Mouse (Mus musculus) MEL (cell line): ENCODE results near the gene Utf1. TPM values are rescaled to one million over a fixed set of nuclear protein-coding genes. Genes with fewer than 3 reads are reported as not detected.

Source experiments
- DNase-seq: peaks from one replicate; pipeline ENCODE4 v3.0.0; 2011; ENCODE audit warnings: low read depth, low spot score
- H3K27ac ChIP-seq: 2 replicates; pipeline ENCODE4 v1.5.1; 2012; ENCODE audit warnings: low read depth, mild to moderate bottlenecking, control low read depth, low read length, moderate library complexity; ENCODE audit not compliant: control insufficient read depth
- H3K27me3 ChIP-seq, 2 experiments: fragments of 150-350 bp in 1 of 2; sonication (generic) in 1 of 2; 2 replicates each; pipeline ENCODE4 v1.6.1; 2012; ENCODE audit warnings: low read length in 2 of 2, mild to moderate bottlenecking in 2 of 2, improper control_type of control experiment in 1 of 2, moderate library complexity in 1 of 2; ENCODE audit not compliant: insufficient read depth in 2 of 2, control insufficient read depth in 1 of 2
- H3K36me3 ChIP-seq, 2 experiments: 2 replicates each; pipeline ENCODE4 v1.6.1; 2012 to 2014; ENCODE audit warnings: low read length in 2 of 2, improper control_type of control experiment in 1 of 2, inconsistent platforms in 1 of 2, mild to moderate bottlenecking in 1 of 2; ENCODE audit not compliant: insufficient read depth in 2 of 2, control insufficient read depth in 1 of 2
- H3K4me1 ChIP-seq, 2 experiments: fragments of 150-350 bp in 1 of 2; sonication (generic) in 1 of 2; 2 replicates each; pipeline ENCODE4 v1.6.1; 2012; ENCODE audit warnings: low read length in 2 of 2, improper control_type of control experiment in 1 of 2, mild to moderate bottlenecking in 1 of 2; ENCODE audit not compliant: insufficient read depth in 2 of 2, control insufficient read depth in 1 of 2
- H3K4me3 ChIP-seq, 2 experiments: fragments of 150-350 bp in 1 of 2; sonication (generic) in 1 of 2; 2 replicates each; pipeline ENCODE4 v1.5.1; 2012; ENCODE audit warnings: low read depth in 2 of 2, low read length in 2 of 2, mild to moderate bottlenecking in 2 of 2, moderate library complexity in 2 of 2, control low read depth in 1 of 2, improper control_type of control experiment in 1 of 2; ENCODE audit not compliant: control insufficient read depth in 1 of 2, insufficient read depth in 1 of 2
- H3K79me2 ChIP-seq: 2 replicates; pipeline ENCODE4 v1.6.1; 2012; ENCODE audit warnings: mild to moderate bottlenecking, low read length, moderate library complexity; ENCODE audit not compliant: control insufficient read depth, poor library complexity, insufficient read depth
- H3K9ac ChIP-seq: 2 replicates; pipeline ENCODE4 v1.6.1; 2012; ENCODE audit warnings: low read depth, mild to moderate bottlenecking, control low read depth, low read length, moderate library complexity; ENCODE audit not compliant: control insufficient read depth, poor library complexity, severe bottlenecking
- H3K9me3 ChIP-seq: fragments of 150-350 bp; sonication (generic); replicated peaks from 2 replicates; pipeline ENCODE4 v1.6.1; 2012; ENCODE audit warnings: mild to moderate bottlenecking, low read length, improper control_type of control experiment, moderate library complexity; ENCODE audit not compliant: insufficient read depth
- BHLHE40 ChIP-seq: IDR thresholded peaks from 2 replicates; pipeline ENCODE4 v1.6.1; 2012; ENCODE audit warnings: low read depth, mild to moderate bottlenecking, inconsistent platforms, low read length, improper control_type of control experiment, borderline replicate concordance
- CHD2 ChIP-seq: IDR thresholded peaks from 2 replicates; pipeline ENCODE4 v1.6.1; 2011; ENCODE audit warnings: low read length, improper control_type of control experiment
- CTCF ChIP-seq, 3 experiments: IDR thresholded peaks in 2 of 3; conservative IDR thresholded peaks in 1 of 3; 2 replicates each; pipeline ENCODE4 v1.5.1; 2011 to 2012; ENCODE audit warnings: low read length in 3 of 3, low read depth in 2 of 3, mild to moderate bottlenecking in 2 of 3, improper control_type of control experiment in 1 of 3, inconsistent platforms in 1 of 3, mixed read lengths in 1 of 3, moderate library complexity in 1 of 3; ENCODE audit not compliant: control insufficient read depth in 1 of 3, insufficient read depth in 1 of 3, poor library complexity in 1 of 3, severe bottlenecking in 1 of 3
- E2F4 ChIP-seq: IDR thresholded peaks from 2 replicates; pipeline ENCODE4 v1.6.1; 2011; ENCODE audit warnings: low read depth, low read length, improper control_type of control experiment, borderline replicate concordance
- EP300 ChIP-seq, 2 experiments: IDR thresholded peaks; 2 replicates each; pipeline ENCODE4 v1.6.1; 2011; ENCODE audit warnings: improper control_type of control experiment in 2 of 2, low read length in 2 of 2, low read depth in 1 of 2, mild to moderate bottlenecking in 1 of 2
- ETS1 ChIP-seq: IDR thresholded peaks from 2 replicates; pipeline ENCODE4 v1.6.1; 2012; ENCODE audit warnings: low read depth, mild to moderate bottlenecking, inconsistent platforms, low read length, improper control_type of control experiment, moderate library complexity
- GABPA ChIP-seq: IDR thresholded peaks from 2 replicates; pipeline ENCODE4 v1.6.1; 2012; ENCODE audit warnings: low read depth, mild to moderate bottlenecking, inconsistent platforms, low read length, improper control_type of control experiment, moderate library complexity
- GATA1 ChIP-seq: IDR thresholded peaks from 2 replicates; pipeline ENCODE4 v1.6.1; 2011; ENCODE audit warnings: low read depth, low read length, improper control_type of control experiment
- JUND ChIP-seq: IDR thresholded peaks from 2 replicates; pipeline ENCODE4 v1.6.1; 2011; ENCODE audit warnings: low read depth, mild to moderate bottlenecking, improper control_type of control experiment, low read length
- KAT2A ChIP-seq: conservative IDR thresholded peaks from 2 replicates; pipeline ENCODE4 v1.6.1; 2012; ENCODE audit warnings: low read depth, low read length, improper control_type of control experiment, inconsistent platforms
- MAFK ChIP-seq: IDR thresholded peaks from 2 replicates; pipeline ENCODE4 v1.6.1; 2011; ENCODE audit warnings: low read depth, mild to moderate bottlenecking, low read length, improper control_type of control experiment, borderline replicate concordance
- MAZ ChIP-seq: IDR thresholded peaks from 2 replicates; pipeline ENCODE4 v1.6.1; 2012; ENCODE audit warnings: low read depth, mild to moderate bottlenecking, inconsistent platforms, low read length, improper control_type of control experiment
- MEF2A ChIP-seq: IDR thresholded peaks from 2 replicates; pipeline ENCODE4 v1.6.1; 2014; ENCODE audit warnings: low read depth, mild to moderate bottlenecking, inconsistent platforms, low read length, improper control_type of control experiment; ENCODE audit not compliant: poor library complexity, insufficient replicate concordance, severe bottlenecking; ENCODE audit errors: extremely low read depth
- MXI1 ChIP-seq: IDR thresholded peaks from 2 replicates; pipeline ENCODE4 v1.6.1; 2011; ENCODE audit warnings: mild to moderate bottlenecking, low read depth, low read length, improper control_type of control experiment
- MYB ChIP-seq: IDR thresholded peaks from 2 replicates; pipeline ENCODE4 v1.6.1; 2011; ENCODE audit warnings: mild to moderate bottlenecking, low read depth, low read length, improper control_type of control experiment
- NELFE ChIP-seq: IDR thresholded peaks from 2 replicates; pipeline ENCODE4 v1.6.1; 2011; ENCODE audit warnings: low read depth, low read length, improper control_type of control experiment
- POLR2A ChIP-seq, 2 experiments: IDR thresholded peaks; 2 replicates each; pipeline ENCODE4 v1.6.1; 2011 to 2012; ENCODE audit warnings: low read length in 2 of 2, mild to moderate bottlenecking in 2 of 2, control low read depth in 1 of 2, improper control_type of control experiment in 1 of 2, low read depth in 1 of 2, moderate library complexity in 1 of 2; ENCODE audit not compliant: control insufficient read depth in 1 of 2, insufficient read depth in 1 of 2, poor library complexity in 1 of 2
- RAD21 ChIP-seq: IDR thresholded peaks from 2 replicates; pipeline ENCODE4 v1.6.1; 2011; ENCODE audit warnings: mild to moderate bottlenecking, low read depth, low read length, improper control_type of control experiment
- SIN3A ChIP-seq: IDR thresholded peaks from 2 replicates; pipeline ENCODE4 v1.6.1; 2012; ENCODE audit warnings: low read length, improper control_type of control experiment, inconsistent platforms
- TBP ChIP-seq: IDR thresholded peaks from 2 replicates; pipeline ENCODE4 v1.8.0; 2011; ENCODE audit warnings: low read depth, low read length, improper control_type of control experiment
- UBTF ChIP-seq: IDR thresholded peaks from 2 replicates; pipeline ENCODE4 v1.6.1; 2012; ENCODE audit warnings: low read depth, mild to moderate bottlenecking, inconsistent platforms, low read length, improper control_type of control experiment, moderate library complexity, borderline replicate concordance; ENCODE audit not compliant: insufficient read depth
- USF1 ChIP-seq: IDR thresholded peaks from 2 replicates; pipeline ENCODE4 v1.6.1; 2014; ENCODE audit warnings: low read depth, mild to moderate bottlenecking, inconsistent platforms, low read length, improper control_type of control experiment, moderate library complexity
- USF2 ChIP-seq, 2 experiments: IDR thresholded peaks; 2 replicates each; pipeline ENCODE4 v1.6.1; 2011 to 2012; ENCODE audit warnings: improper control_type of control experiment in 2 of 2, low read length in 2 of 2, borderline replicate concordance in 1 of 2, inconsistent platforms in 1 of 2, low read depth in 1 of 2, mild to moderate bottlenecking in 1 of 2; ENCODE audit not compliant: insufficient read depth in 1 of 2
- ZMIZ1 ChIP-seq: IDR thresholded peaks from 2 replicates; pipeline ENCODE4 v1.6.1; 2012; ENCODE audit warnings: low read depth, mild to moderate bottlenecking, inconsistent platforms, low read length, improper control_type of control experiment, moderate library complexity
- ZNF384 ChIP-seq: IDR thresholded peaks from 2 replicates; pipeline ENCODE4 v1.6.1; 2012; ENCODE audit warnings: low read depth, mild to moderate bottlenecking, inconsistent platforms, low read length, improper control_type of control experiment
- polyA plus RNA-seq, 2 experiments: library from polyadenylated mRNA; stranded (reverse) in 1 of 2; unstranded in 1 of 2; fragments of >175 nt in 1 of 2; fragments of >200 nt in 1 of 2; gene quantifications; 2 replicates each; pipeline versions ENCODE4 v1.2.1 to v1.2.4; 2012; ENCODE audit warnings: low replicate concordance in 2 of 2, low read depth in 1 of 2; ENCODE audit not compliant: insufficient read length in 2 of 2, insufficient read depth in 1 of 2, missing spikeins in 1 of 2
- total RNA-seq: library from RNA; depleted of rRNA; stranded (reverse); fragments of 300-350 nt; gene quantifications from 2 replicates; pipeline ENCODE4 v1.2.3, GENCODE M21; 2012

Utf1 gene
- total and polyA plus RNA-seq, 3 experiments, result not detected

GRCm38 (mm10) chr7:139975471-139975870 lies 31.9 kb downstream of the Utf1 start:
- H3K9ac ChIP-seq, result no peak overlapping the region
- H3K9me3 ChIP-seq, result no peaks in the 10 kb centered on the region
- no peaks in the 10 kb centered on the region for H3K27me3 ChIP-seq
- peaks cover 0 to 18% of the 10 kb centered on the region in 2 experiments; a peak in 2 of 4 replicates for H3K36me3 ChIP-seq
- no peak overlapping the region for H3K4me3 ChIP-seq
- H3K79me2 ChIP-seq, result no peaks in the 10 kb centered on the region
- TF ChIP-seq GATA1 (no peak), UBTF (no peak), EP300 (IDR thresholded peaks at IDR 0.05; ENCODE audit: low read depth in 1 of 2, low read length in 2 of 2) (no peak), CHD2 (no peak), ZNF384 (no peak), TBP (no peak), KAT2A (no peak), MYB (no peak), GABPA (no peak), USF2 (IDR thresholded peaks at IDR 0.05; ENCODE audit: borderline replicate concordance in 1 of 2, insufficient read depth in 1 of 2, low read depth in 1 of 2, low read length in 2 of 2) (no peak), SIN3A (no peak), MAZ (no peak), RAD21 (no peak), E2F4 (no peak), ZMIZ1 (no peak), MAFK (no peak), CTCF (IDR thresholded peaks at IDR 0.05 in 2 of 3, conservative IDR thresholded peaks at IDR 0.05 in 1 of 3; ENCODE audit: control insufficient read depth in 1 of 3, insufficient read depth in 1 of 3, low read depth in 2 of 3, low read length in 3 of 3, poor library complexity in 1 of 3, severe bottlenecking in 1 of 3) (no peak), MXI1 (no peak)
- no peak overlapping the region for H3K27ac ChIP-seq
- DNase-seq, result no peak
- H3K4me1 ChIP-seq, result peaks cover 0 to 37% of the 10 kb centered on the region in 2 experiments; a peak in 3 of 4 replicates

GRCm38 (mm10) chr7:139978278-139978892 lies 34.8 kb downstream of the Utf1 start, which contains the start of gene 6430531B16Rik:
Gene 6430531B16Rik (minus strand): TSS chr7:139978755.
- H3K27me3 ChIP-seq, result no peaks in the 10 kb centered on the region
- H3K79me2 ChIP-seq, result no peaks in the 10 kb centered on the region
- peaks cover 0 to 8% of the 10 kb centered on the region in 2 experiments; a peak in 2 of 4 replicates for H3K36me3 ChIP-seq
- TF ChIP-seq CTCF (IDR thresholded peaks at IDR 0.05 in 2 of 3, conservative IDR thresholded peaks at IDR 0.05 in 1 of 3; ENCODE audit: control insufficient read depth in 1 of 3, insufficient read depth in 1 of 3, low read depth in 2 of 3, low read length in 3 of 3, poor library complexity in 1 of 3, severe bottlenecking in 1 of 3) (no peak), POLR2A (IDR thresholded peaks at IDR 0.05; ENCODE audit: control insufficient read depth in 1 of 2, insufficient read depth in 1 of 2, low read depth in 1 of 2, low read length in 2 of 2, poor library complexity in 1 of 2) (no peak), ETS1 (no peak), ZNF384 (no peak), E2F4 (no peak), USF1 (no peak), MEF2A (no peak), JUND (no peak), GATA1 (no peak), RAD21 (no peak), EP300 (IDR thresholded peaks at IDR 0.05; ENCODE audit: low read depth in 1 of 2, low read length in 2 of 2) (no peak), ZMIZ1 (no peak), BHLHE40 (no peak), NELFE (no peak)
- H3K4me1 ChIP-seq, result peaks cover 0 to 24% of the 10 kb centered on the region in 2 experiments; a peak in 3 of 4 replicates
- peak within 1 kb of the TSS; percentile 33; the same call in 1 of the 2 replicates for H3K9ac ChIP-seq
- peak; percentile 74 for DNase-seq
- peak within 1 kb of the TSS; percentile 40 to 46 for H3K4me3 ChIP-seq
- H3K27ac ChIP-seq, result no peak within 1 kb of the TSS
- no peaks in the 10 kb centered on the region for H3K9me3 ChIP-seq
